Mouse (Mus musculus) heart, embryonic 13.5 days (tissue): ENCODE data around the gene Ormdl3. TPM values are rescaled to one million over a fixed set of nuclear protein-coding genes. Genes with fewer than 3 reads are reported as not detected.

Experiments
- ATAC-seq: fragments of 200-750 bp; cut with Nextera tagmentation; 2 replicates; pipeline ENCODE4 v1.8.0; 2017; ENCODE audit warnings: moderate TSS enrichment; ENCODE audit not compliant: insufficient number of reproducible peaks, low FRiP score, low TSS enrichment; ENCODE audit errors: extremely low read depth
- H3K27ac ChIP-seq: fragments of 300-500 bp; sonication (generic); replicated peaks from 2 replicates; pipeline ENCODE4 v1.5.1; 2015; ENCODE audit warnings: moderate library complexity, mild to moderate bottlenecking, inconsistent platforms
- H3K27me3 ChIP-seq: fragments of 300-500 bp; sonication (generic); replicated peaks from 2 replicates; pipeline ENCODE4 v1.6.1; 2015; ENCODE audit warnings: mild to moderate bottlenecking, inconsistent platforms
- H3K36me3 ChIP-seq: fragments of 300-500 bp; sonication (generic); 2 replicates; pipeline ENCODE4 v1.6.1; 2015; ENCODE audit warnings: mild to moderate bottlenecking, inconsistent platforms
- H3K4me1 ChIP-seq: fragments of 300-500 bp; sonication (generic); 2 replicates; pipeline ENCODE4 v1.6.1; 2015; ENCODE audit warnings: inconsistent platforms
- H3K4me2 ChIP-seq: fragments of 300-500 bp; sonication (generic); 2 replicates; pipeline ENCODE4 v1.6.1; 2015; ENCODE audit warnings: inconsistent platforms, mild to moderate bottlenecking, moderate library complexity
- H3K4me3 ChIP-seq: fragments of 300-500 bp; sonication (generic); 2 replicates; pipeline ENCODE4 v1.5.1; 2015; ENCODE audit warnings: moderate library complexity, mild to moderate bottlenecking, inconsistent platforms
- H3K9ac ChIP-seq: fragments of 300-500 bp; sonication (generic); 2 replicates; pipeline ENCODE4 v1.6.1; 2015; ENCODE audit warnings: inconsistent platforms, mild to moderate bottlenecking, moderate library complexity
- H3K9me3 ChIP-seq: fragments of 300-500 bp; sonication (generic); 2 replicates; pipeline ENCODE4 v1.6.1; 2016; ENCODE audit warnings: inconsistent platforms
- WGBS: fragments of 180-500 bp; shearing (Covaris S2); methylation state at CpG from one replicate; pipeline ENCODE4 v1.1.7; 2015; ENCODE audit warnings: mixed read lengths; 5-methylcytosine and 5-hydroxymethylcytosine counted together
- polyA plus RNA-seq: library from polyadenylated mRNA; unstranded; fragments of >200 nt; fragmentation: Nextera tagmentation; extraction: Ambion mirVana; gene quantifications from 2 replicates; pipeline ENCODE4 v1.2.1, GENCODE M21; 2015

Gene Ormdl3
- polyA plus RNA-seq, 1 experiment from 2014 or later, result 63.4 TPM

DNA sequence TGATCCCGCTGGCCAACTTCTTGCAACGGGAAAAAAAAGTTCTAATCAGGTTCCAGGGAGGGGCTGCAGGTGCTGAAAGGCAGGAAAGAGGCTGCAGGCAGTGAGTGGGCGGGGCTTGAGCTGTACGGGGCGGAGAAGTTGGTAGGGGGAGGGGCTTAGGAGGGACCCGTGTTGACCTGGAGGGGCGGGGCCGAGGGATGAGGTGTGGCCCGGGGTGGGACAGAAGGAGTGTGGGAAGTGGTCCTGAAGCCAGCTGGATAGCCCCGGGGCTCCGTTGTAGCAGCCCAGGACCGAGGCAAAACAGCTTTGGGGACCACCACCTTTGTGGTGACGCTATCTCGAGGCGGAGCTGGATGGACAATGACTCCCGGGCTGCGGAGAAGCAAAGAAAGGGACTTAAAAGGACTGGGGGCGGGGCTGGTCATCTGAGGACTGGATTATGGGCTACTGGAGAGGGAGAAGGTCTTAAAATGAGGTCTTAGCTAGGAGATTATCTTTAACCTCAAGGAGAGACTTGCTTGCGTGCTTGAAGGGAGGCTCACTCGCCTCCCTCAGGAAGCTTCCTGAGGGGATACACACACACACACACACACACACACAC, 15.0 kb upstream of the Ormdl3 start:
- H3K27me3 ChIP-seq, result peaks cover 51% of the 10 kb centered on the region
- no peak overlapping the region for H3K27ac ChIP-seq
- H3K4me1 ChIP-seq, result peaks cover 31% of the 10 kb centered on the region
- H3K9me3 ChIP-seq, result no peaks in the 10 kb centered on the region
- H3K36me3 ChIP-seq, result no peaks in the 10 kb centered on the region
- H3K4me2 ChIP-seq, result peak overlapping the region; percentile 66
- WGBS, result 1% methylated on average over 20 of the region's 20 CpGs
- H3K9ac ChIP-seq, result peak overlapping the region; percentile 47
- peak overlapping the region; percentile 44 for H3K4me3 ChIP-seq
- peak; percentile 60; the same call in 1 of the 2 replicates for ATAC-seq

DNA sequence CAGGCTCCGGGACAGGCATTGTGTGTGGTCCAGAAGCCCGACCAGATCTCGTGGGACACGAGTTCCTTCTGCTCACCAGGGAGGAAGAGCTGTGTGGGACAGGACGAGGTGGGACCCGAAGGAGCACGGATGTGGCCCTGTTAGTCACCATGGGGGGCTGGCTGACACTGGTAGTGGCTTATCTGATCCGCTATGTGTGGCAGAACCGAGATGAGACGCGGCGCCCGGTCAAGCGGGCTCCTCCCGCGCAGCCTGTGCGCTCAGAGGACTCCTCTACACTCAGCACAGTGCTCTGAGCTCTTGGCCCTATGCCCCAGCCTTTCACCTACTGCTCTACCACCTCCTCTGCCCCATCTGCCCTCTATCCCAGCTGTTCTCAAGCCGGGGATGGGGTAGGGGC, 12.1 kb upstream of the Ormdl3 start:
- no peaks in the 10 kb centered on the region for H3K36me3 ChIP-seq
- no peaks in the 10 kb centered on the region for H3K9me3 ChIP-seq
- 17% methylated on average over 18 of the region's 18 CpGs for WGBS
- no peak overlapping the region for H3K27ac ChIP-seq
- 0 out of 2 replicates have a peak overlapping the region, but pooled peaks have one; percentile 2 for H3K4me3 ChIP-seq
- H3K27me3 ChIP-seq, result peaks cover 39% of the 10 kb centered on the region
- peak overlapping the region; percentile 22; the same call in 1 of the 2 replicates for H3K4me2 ChIP-seq
- peak overlapping the region; percentile 47 for H3K9ac ChIP-seq
- ATAC-seq, result no peak; the same call in 1 of the 2 replicates
- H3K4me1 ChIP-seq, result peaks cover 34% of the 10 kb centered on the region

DNA sequence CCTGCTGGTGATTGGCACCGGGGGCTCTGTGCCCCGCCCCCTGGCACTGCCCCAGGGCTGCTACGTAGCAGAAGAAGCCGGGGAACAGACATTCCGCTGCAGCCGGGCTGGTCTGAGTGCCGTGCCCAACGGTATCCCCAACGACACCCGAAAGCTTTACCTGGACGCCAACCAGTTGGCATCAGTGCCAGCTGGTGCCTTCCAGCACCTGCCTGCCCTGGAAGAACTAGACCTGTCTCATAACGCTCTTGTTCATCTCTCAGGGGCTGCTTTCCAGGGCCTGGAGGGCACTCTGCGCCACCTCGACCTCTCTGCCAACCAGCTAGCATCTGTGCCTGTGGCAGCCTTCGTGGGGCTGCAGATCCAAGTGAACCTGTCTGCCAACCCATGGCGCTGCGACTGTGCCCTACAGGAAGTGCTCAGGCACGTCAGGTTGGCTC, 11.7 kb upstream of the Ormdl3 start:
- WGBS, result 46% methylated on average over 18 of the region's 18 CpGs
- no peaks in the 10 kb centered on the region for H3K9me3 ChIP-seq

DNA sequence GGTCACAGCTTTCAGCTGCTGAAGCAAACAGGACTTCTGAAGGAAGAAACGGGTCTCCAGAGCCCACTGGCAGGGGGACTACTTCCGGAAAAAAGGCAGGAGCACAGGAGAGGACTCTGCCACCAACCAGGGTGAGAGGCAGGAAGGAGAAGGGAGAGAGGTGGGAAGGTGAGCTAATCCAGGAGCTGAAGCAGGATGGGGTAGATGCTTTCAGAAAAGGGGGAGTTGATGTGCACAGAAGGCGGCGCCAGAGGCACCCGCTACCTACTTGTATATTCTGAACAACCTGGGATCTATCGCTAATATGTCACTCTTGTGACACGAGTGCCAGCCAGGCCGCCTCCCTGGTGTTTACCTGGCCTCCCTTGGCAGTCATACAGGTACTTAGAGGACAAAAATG, 10.8 kb upstream of the Ormdl3 start, which contains the start of gene Lrrc3c:
TSS of gene Lrrc3c (plus strand) at position 301 of the 400 bp plus-strand sequence.
- peaks cover 35% of the 10 kb centered on the region for H3K27me3 ChIP-seq
- WGBS, result 88% methylated on average over 8 of the region's 8 CpGs
- H3K36me3 ChIP-seq, result no peaks in the 10 kb centered on the region
- H3K4me3 ChIP-seq, result 0 out of 2 replicates have a peak within 1 kb of the TSS, but pooled peaks have one; percentile 2
- H3K9ac ChIP-seq, result peak within 1 kb of the TSS; percentile 47
- peaks cover 41% of the 10 kb centered on the region for H3K4me1 ChIP-seq
- no peak within 1 kb of the TSS for H3K27ac ChIP-seq
- peak within 1 kb of the TSS; percentile 22; the same call in 1 of the 2 replicates for H3K4me2 ChIP-seq
- no peak for ATAC-seq
- H3K9me3 ChIP-seq, result no peaks in the 10 kb centered on the region

More for the DNA sequence above, 11.7 kb upstream of the Ormdl3 start:
- Histone ChIP-seq H3K36me3 (no peaks in the 10 kb centered on the region), H3K4me1 (peaks cover 38% of the 10 kb centered on the region), H3K9ac (peak overlapping the region; percentile 47), H3K4me3 (0 out of 2 replicates have a peak overlapping the region, but pooled peaks have one; percentile 2), H3K27ac (no peak overlapping the region), H3K4me2 (peak overlapping the region; percentile 22; the same call in 1 of the 2 replicates), H3K27me3 (peaks cover 39% of the 10 kb centered on the region)
- no peak for ATAC-seq

DNA sequence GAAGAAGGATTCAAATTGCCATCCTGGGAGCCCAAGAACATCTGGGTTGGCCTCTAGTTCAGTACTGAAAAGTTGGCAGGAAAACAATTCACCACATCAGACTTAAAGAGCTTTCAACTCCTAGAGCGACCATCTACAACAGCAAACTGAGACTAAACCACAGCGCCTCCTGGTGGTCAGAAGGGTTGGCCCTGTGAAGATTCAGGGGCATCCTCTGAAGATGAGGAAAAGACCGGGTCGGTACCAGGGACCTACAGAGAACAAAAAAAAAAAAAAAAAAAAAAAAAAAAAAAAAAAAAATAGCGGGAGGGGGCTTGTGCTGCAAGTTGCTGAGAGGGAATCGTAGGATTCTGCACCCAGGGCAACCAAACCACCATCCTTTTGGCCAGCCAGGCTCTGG, 10.2 kb upstream of the Ormdl3 start:
- H3K9me3 ChIP-seq, result no peaks in the 10 kb centered on the region
- H3K36me3 ChIP-seq, result no peaks in the 10 kb centered on the region
- 35% methylated on average over 6 of the region's 6 CpGs for WGBS
- peaks cover 34% of the 10 kb centered on the region for H3K27me3 ChIP-seq
- no peak for ATAC-seq
- H3K9ac ChIP-seq, result 0 out of 2 replicates have a peak overlapping the region, but pooled peaks have one; percentile 24
- H3K4me1 ChIP-seq, result peaks cover 43% of the 10 kb centered on the region
- no peak overlapping the region for H3K4me2 ChIP-seq
- no peak overlapping the region for H3K4me3 ChIP-seq
- no peak overlapping the region for H3K27ac ChIP-seq

DNA sequence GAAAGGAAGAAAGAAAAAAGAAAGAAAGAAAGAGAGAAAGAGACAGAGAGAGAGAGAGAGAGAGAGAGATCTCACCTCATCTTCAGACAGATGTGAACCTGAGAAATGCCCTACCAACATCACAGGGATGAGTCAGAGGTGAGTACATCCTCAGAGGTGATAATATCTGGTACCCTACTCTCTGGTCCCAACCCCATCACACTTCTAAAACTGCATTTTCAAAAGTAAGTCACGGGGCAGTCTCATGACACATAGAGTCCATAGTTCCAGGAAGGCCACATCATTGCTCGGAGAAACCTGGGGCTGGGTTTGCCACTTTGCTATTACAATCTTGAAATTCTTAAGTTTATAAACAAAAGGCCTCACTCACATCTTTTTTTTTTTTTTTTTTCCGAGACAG, 8.8 kb upstream of the Ormdl3 start:
- Histone ChIP-seq H3K4me1 (peaks cover 41% of the 10 kb centered on the region), H3K36me3 (no peaks in the 10 kb centered on the region), H3K27ac (no peak overlapping the region), H3K9me3 (no peaks in the 10 kb centered on the region), H3K27me3 (peaks cover 34% of the 10 kb centered on the region), H3K4me2 (no peak overlapping the region), H3K9ac (no peak overlapping the region), H3K4me3 (no peak overlapping the region)
- ATAC-seq, result no peak
- 73% methylated on average over 3 of the region's 3 CpGs for WGBS

DNA sequence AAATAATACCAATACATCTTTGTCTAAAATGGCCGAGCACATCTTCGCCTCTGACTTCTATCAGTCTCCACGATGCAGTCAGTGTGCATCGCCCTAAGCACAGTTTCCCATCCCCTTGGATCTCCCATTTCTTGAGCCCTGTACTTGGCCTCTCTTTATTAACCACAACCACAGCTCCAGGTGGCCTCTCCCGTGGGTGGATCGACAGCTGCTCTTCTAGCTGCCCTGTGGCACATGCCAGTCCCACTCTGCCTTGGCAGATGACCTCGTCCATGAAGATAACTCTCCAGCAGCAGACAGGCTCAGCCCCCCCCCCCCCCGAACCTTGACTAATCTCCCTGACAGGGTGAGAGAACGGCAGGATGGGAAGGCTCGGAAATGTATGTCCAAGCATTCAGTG, 8.3 kb upstream of the Ormdl3 start:
- H3K27me3 ChIP-seq, result peaks cover 33% of the 10 kb centered on the region
- H3K9me3 ChIP-seq, result no peaks in the 10 kb centered on the region
- H3K9ac ChIP-seq, result no peak overlapping the region
- H3K27ac ChIP-seq, result no peak overlapping the region
- ATAC-seq, result no peak
- no peak overlapping the region for H3K4me2 ChIP-seq
- peaks cover 40% of the 10 kb centered on the region for H3K4me1 ChIP-seq
- WGBS, result 61% methylated on average over 10 of the region's 10 CpGs
- no peak overlapping the region for H3K4me3 ChIP-seq
- no peaks in the 10 kb centered on the region for H3K36me3 ChIP-seq

DNA sequence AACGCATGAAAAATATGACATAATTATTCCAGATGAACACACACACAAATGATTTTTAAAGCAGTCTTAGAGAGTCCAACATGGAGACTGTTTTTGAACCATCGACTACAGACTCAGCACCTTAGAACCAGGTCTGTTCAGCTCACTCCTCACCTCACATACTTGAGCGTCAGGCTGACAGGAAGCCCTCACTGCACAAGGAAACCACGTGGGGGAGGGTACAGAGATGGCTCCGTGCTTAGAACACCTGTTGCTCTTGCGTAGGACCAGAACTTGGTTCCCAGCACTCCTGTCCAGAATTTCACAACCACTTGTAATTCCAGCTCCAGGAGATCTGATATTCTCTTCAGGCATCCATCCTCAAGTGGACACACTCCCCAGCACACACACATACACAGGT, 7.9 kb upstream of the Ormdl3 start:
- H3K4me2 ChIP-seq, result no peak overlapping the region
- WGBS, result 76% methylated on average over 6 of the region's 6 CpGs

DNA sequence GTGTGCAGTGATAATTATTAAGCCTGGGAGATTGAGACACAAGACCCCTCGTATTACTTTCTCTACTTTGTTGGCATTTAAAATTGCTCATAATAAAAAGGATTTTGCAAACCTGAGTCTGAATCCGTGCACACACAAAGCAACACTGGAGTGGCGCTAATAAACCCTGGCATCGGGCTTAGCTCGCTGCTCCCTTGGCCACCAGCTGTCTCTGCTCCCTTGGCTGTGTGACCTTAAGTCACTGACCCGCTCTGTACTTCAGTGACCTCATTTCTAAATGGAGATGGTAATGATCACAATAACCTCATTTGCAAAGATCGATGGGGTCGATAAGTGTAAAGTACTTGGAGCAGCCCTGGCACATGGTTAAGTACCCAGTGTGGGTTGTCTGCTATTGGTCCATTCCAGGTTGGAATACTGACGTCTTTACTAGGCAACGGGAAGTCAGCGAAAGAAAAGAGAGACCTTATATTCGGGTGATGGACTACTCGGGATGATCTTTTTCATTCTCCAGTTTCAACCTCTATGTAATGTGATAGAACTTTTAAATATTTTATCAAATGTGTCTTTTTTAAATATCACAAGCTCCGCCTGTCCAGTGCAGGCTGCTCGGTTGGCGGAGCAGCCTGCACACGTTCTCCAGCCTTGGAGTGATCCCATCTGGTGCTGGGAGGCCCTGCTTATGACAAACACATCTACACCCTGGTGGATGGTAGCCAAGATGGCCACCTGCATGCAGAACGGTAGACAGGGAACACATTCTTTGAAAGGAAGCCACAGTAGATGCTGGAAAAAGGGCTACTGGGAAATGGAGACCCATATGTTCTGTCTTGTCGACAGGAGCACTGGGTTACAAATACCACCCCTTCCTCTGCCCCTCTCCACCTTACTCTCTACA, 3.6 kb upstream of the Ormdl3 start:
- Histone ChIP-seq H3K9me3 (no peaks in the 10 kb centered on the region), H3K27me3 (0 out of 2 replicates have a peak, but pooled peaks cover 4% of the 10 kb centered on the region), H3K4me2 (no peak overlapping the region), H3K9ac (no peak overlapping the region), H3K36me3 (no peaks in the 10 kb centered on the region), H3K4me3 (no peak overlapping the region), H3K27ac (peak overlapping the region; percentile 39; the same call in 1 of the 2 replicates), H3K4me1 (peaks cover 57% of the 10 kb centered on the region)
- 74% methylated on average over 19 of the region's 19 CpGs for WGBS
- no peak for ATAC-seq

More for the DNA sequence above, 7.9 kb upstream of the Ormdl3 start:
- H3K9me3 ChIP-seq, result no peaks in the 10 kb centered on the region
- H3K9ac ChIP-seq, result no peak overlapping the region
- no peak overlapping the region for H3K27ac ChIP-seq
- peaks cover 29% of the 10 kb centered on the region for H3K27me3 ChIP-seq
- no peak for ATAC-seq
- H3K36me3 ChIP-seq, result no peaks in the 10 kb centered on the region
- peaks cover 40% of the 10 kb centered on the region for H3K4me1 ChIP-seq
- no peak overlapping the region for H3K4me3 ChIP-seq

DNA sequence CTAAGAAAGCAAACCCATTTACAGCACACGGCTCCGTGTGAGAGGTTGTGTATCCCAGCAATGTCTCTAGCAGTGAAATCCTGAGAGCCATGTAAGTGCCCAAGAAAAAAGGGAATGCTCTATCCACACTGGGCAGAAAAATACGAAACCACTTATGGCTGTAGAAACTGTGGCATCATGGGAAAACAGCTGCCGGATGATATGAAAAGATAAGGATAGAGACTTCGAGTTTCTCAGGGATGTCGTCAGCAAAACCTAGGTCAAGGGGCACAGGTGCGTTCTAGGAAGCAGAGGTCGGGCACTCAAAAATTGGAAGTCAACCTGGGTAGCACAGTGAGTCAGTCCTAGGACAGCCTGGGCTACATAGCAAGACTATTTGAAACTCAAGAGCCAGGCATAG, 2.1 kb upstream of the Ormdl3 start:
- Histone ChIP-seq H3K4me3 (no peak overlapping the region), H3K36me3 (peaks cover 4% of the 10 kb centered on the region; the same call in 1 of the 2 replicates), H3K4me2 (peak overlapping the region; percentile 94), H3K9ac (0 out of 2 replicates have a peak overlapping the region, but pooled peaks have one; percentile 70), H3K27me3 (0 out of 2 replicates have a peak, but pooled peaks cover 4% of the 10 kb centered on the region), H3K4me1 (peaks cover 72% of the 10 kb centered on the region), H3K27ac (peak overlapping the region; percentile 94), H3K9me3 (no peaks in the 10 kb centered on the region)
- no peak for ATAC-seq
- WGBS, result 63% methylated on average over 8 of the region's 8 CpGs

DNA sequence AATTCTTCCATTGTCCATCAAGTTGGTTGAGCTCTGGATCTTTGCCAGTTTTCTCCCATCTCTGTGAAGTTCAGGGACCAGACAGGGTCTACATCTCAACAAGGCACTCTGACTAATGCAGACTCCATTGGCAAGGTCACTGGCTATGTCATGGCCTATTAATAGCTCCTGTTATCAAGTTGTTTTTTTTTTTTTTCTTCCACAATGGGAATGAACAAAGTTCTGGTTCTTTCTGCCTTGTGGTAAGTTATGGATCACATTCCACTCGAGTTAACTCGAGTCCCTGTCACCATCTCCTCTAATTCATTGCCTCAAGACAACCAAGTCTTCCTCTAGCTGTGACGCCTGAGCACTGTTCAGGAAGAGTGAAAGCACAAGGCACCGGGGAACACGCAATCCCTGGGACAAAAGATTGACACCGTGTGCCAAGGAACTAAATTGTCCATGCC, 1.7 kb upstream of the Ormdl3 start:
- H3K4me2 ChIP-seq, result peak overlapping the region; percentile 94
- 0 out of 2 replicates have a peak, but pooled peaks cover 4% of the 10 kb centered on the region for H3K27me3 ChIP-seq
- peaks cover 72% of the 10 kb centered on the region for H3K4me1 ChIP-seq
- no peaks in the 10 kb centered on the region for H3K9me3 ChIP-seq
- peaks cover 5% of the 10 kb centered on the region for H3K36me3 ChIP-seq
- WGBS, result 18% methylated on average over 6 of the region's 6 CpGs
- H3K4me3 ChIP-seq, result 0 out of 2 replicates have a peak overlapping the region, but pooled peaks have one; percentile 73
- H3K9ac ChIP-seq, result peak overlapping the region; percentile 70; the same call in 1 of the 2 replicates
- no peak for ATAC-seq
- H3K27ac ChIP-seq, result peak overlapping the region; percentile 94
